Mouse (Mus musculus) heart, postnatal 25 days (tissue): ENCODE measurements at regions not wholly inside any gene's neighbourhood (a gene's known extent, or its start where the extent isn't known, plus 50 kb on each side); places are given as distances from the start of the nearest gene placed in this dataset.

Experiments
- DNase-seq: peaks from one replicate; pipeline ENCODE4 v3.0.0; 2022; ENCODE audit warnings: low spot score
- intact Hi-C: fragments of 180-260 bp; cut with DNase I; formaldehyde crosslinking; loops from one replicate; pipeline ENCODE4 v1.15.1; 2025

DNA sequence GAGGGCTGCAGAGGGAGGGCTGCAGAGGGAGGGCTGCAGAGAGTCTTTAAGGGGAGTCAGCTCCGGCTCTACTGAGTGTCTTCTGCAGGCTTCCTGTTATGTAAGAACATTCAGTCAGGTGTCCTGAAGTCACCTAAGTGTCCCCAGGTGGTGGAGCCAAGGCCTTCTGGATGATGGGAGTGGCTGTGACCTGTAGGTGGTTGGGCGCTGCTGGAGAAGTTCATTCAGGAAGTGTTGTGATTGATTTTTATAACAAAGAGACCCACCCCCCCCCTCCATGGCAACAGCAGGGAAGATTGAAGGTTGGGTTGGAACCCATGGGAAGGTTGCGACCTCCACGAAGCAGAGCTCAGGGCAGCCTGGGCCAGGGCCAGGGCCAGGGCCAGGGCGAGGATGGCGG is 53.9 kb upstream of the Zfp706 start:
- no peak for DNase-seq
- intact Hi-C loops = no loop called here

DNA sequence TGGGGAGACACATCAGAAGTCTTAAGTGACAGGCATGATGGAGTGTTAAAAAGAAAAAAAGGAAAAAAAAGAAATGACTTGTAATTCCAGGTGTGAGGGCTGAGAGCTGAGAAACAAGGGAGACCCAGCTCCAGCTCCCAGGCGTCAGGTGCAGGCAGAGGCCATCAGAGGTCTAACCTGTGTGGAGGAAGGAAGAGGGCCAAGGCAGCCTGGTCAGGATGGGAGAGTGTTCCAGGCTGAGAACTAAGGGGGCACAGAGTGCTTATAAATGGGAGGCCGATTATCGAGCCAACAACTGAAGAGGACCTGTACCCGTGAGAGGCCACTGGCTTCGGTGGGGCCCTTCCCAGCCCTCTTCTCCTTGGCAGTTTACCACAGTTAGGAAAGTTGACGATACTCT is 53.3 kb upstream of the Zfp706 start:
- no peak for DNase-seq
- intact Hi-C loops = no loop called here
